Mouse (Mus musculus) intestine, postnatal 0 days (tissue): Measurements from ENCODE around the gene Jmy. TPM values are rescaled to one million over a fixed set of nuclear protein-coding genes. Genes with fewer than 3 reads are reported as not detected.

Source experiments
- ATAC-seq: fragments of 200-750 bp; cut with Nextera tagmentation; 2 replicates; pipeline ENCODE4 v1.8.0; 2017; ENCODE audit warnings: mild to moderate bottlenecking, moderate TSS enrichment, moderate library complexity
- H3K27ac ChIP-seq: fragments of 300-500 bp; sonication (generic); 2 replicates; pipeline ENCODE4 v1.5.1; 2014; ENCODE audit warnings: mild to moderate bottlenecking, low read depth, low read length, moderate library complexity
- H3K27me3 ChIP-seq: fragments of 300-500 bp; sonication (generic); replicated peaks from 2 replicates; pipeline ENCODE4 v1.6.1; 2014; ENCODE audit warnings: low read length, mixed read lengths; ENCODE audit not compliant: control insufficient read depth, insufficient read depth
- H3K36me3 ChIP-seq: fragments of 300-500 bp; sonication (generic); 2 replicates; pipeline ENCODE4 v1.6.1; 2014; ENCODE audit warnings: mild to moderate bottlenecking, moderate library complexity; ENCODE audit not compliant: control insufficient read depth, insufficient read depth
- H3K4me1 ChIP-seq: fragments of 300-500 bp; sonication (generic); replicated peaks from 2 replicates; pipeline ENCODE4 v1.6.1; 2014; ENCODE audit warnings: antibody characterized with exemption, low read length, mixed read lengths; ENCODE audit not compliant: control insufficient read depth, insufficient read depth
- H3K4me2 ChIP-seq: fragments of 300-500 bp; sonication (generic); replicated peaks from 2 replicates; pipeline ENCODE4 v1.6.1; 2014; ENCODE audit warnings: low read depth, mild to moderate bottlenecking, moderate library complexity
- H3K4me3 ChIP-seq: fragments of 300-500 bp; sonication (generic); 2 replicates; pipeline ENCODE4 v1.5.1; 2014; ENCODE audit warnings: low read depth, low read length
- H3K9ac ChIP-seq: fragments of 300-500 bp; sonication (generic); 2 replicates; pipeline ENCODE4 v1.6.1; 2014; ENCODE audit warnings: mild to moderate bottlenecking, low read depth, low read length
- H3K9me3 ChIP-seq: fragments of 300-500 bp; sonication (generic); 2 replicates; pipeline ENCODE4 v1.6.1; 2016; ENCODE audit warnings: mixed run types; ENCODE audit not compliant: control insufficient read depth
- CTCF ChIP-seq: sonication (generic); IDR thresholded peaks from 2 replicates; pipeline ENCODE4 v1.5.1; 2016; ENCODE audit warnings: low read depth, mild to moderate bottlenecking, control low read depth, antibody characterized with exemption, moderate library complexity
- WGBS: fragments of 180-500 bp; shearing (Covaris S2); extraction: QIAGEN DNeasy Blood & Tissue Kit; methylation state at CpG from one replicate; pipeline ENCODE4 v1.1.7; 2014; 5-methylcytosine and 5-hydroxymethylcytosine counted together
- polyA plus RNA-seq: library from polyadenylated mRNA; unstranded; fragments of >200 nt; fragmentation: Nextera tagmentation; extraction: Ambion mirVana; gene quantifications from 2 replicates; pipeline ENCODE4 v1.2.1, GENCODE M21; 2015

Gene Jmy
- polyA plus RNA-seq, 1 experiment from 2014 or later, result 3.3 TPM

- no peak overlapping the region for H3K9ac ChIP-seq
- no peak for ATAC-seq
- no peaks in the 10 kb centered on the region for H3K27me3 ChIP-seq
- H3K4me2 ChIP-seq, result no peak overlapping the region
- no peaks in the 10 kb centered on the region for H3K4me1 ChIP-seq
- no peak for TF ChIP-seq CTCF
- H3K4me3 ChIP-seq, result no peak overlapping the region
- no peak overlapping the region for H3K27ac ChIP-seq
- no peaks in the 10 kb centered on the region for H3K9me3 ChIP-seq
- no peaks in the 10 kb centered on the region for H3K36me3 ChIP-seq
- 75% methylated on average over 5 of the region's 5 CpGs for WGBS
These were observed 92.8 kb downstream of the Jmy start for GRCm38 (mm10) chr13:93406855-93407254.

GRCm38 (mm10) chr13:93401947-93402346 lies 97.7 kb downstream of the Jmy start:
- no peaks in the 10 kb centered on the region for H3K36me3 ChIP-seq
- H3K9ac ChIP-seq, result no peak overlapping the region
- H3K4me1 ChIP-seq, result no peaks in the 10 kb centered on the region
- H3K4me2 ChIP-seq, result no peak overlapping the region
- whole genome bisulfite sequencing, result 89% methylated on average over 7 of the region's 7 CpGs
- no peak overlapping the region for H3K4me3 ChIP-seq
- no peaks in the 10 kb centered on the region for H3K9me3 ChIP-seq
- ATAC-seq, result no peak
- no peak for TF ChIP-seq CTCF
- no peaks in the 10 kb centered on the region for H3K27me3 ChIP-seq
- no peak overlapping the region for H3K27ac ChIP-seq

- Histone ChIP-seq H3K27ac (no peak overlapping the region), H3K4me2 (no peak overlapping the region), H3K27me3 (no peaks in the 10 kb centered on the region), H3K36me3 (0 out of 2 replicates have a peak, but pooled peaks cover 6% of the 10 kb centered on the region), H3K4me3 (no peak overlapping the region), H3K4me1 (no peaks in the 10 kb centered on the region), H3K9me3 (no peaks in the 10 kb centered on the region), H3K9ac (no peak overlapping the region)
- TF ChIP-seq CTCF, result no peak
- ATAC-seq, result no peak
- WGBS, result 91% methylated on average over 5 of the region's 5 CpGs
These were observed 99.8 kb downstream of the Jmy start for GRCm38 (mm10) chr13:93399710-93400216.

GRCm38 (mm10) chr13:93389242-93389625 lies 110.4 kb downstream of the Jmy start:
- Histone ChIP-seq H3K4me1 (0 out of 2 replicates have a peak, but pooled peaks cover 3% of the 10 kb centered on the region), H3K4me2 (no peak overlapping the region)

GRCm38 (mm10) chr13:93388594-93389241 lies 110.9 kb downstream of the Jmy start:
- no peak for ATAC-seq

More at GRCm38 (mm10) chr13:93389242-93389625, 110.4 kb downstream of the Jmy start:
- Histone ChIP-seq H3K27me3 (no peaks in the 10 kb centered on the region), H3K4me3 (no peak overlapping the region), H3K9ac (no peak overlapping the region), H3K36me3 (0 out of 2 replicates have a peak, but pooled peaks cover 5% of the 10 kb centered on the region), H3K9me3 (no peaks in the 10 kb centered on the region), H3K27ac (no peak overlapping the region)
- no peak for ATAC-seq
- WGBS, result 63% methylated on average over 2 of the region's 2 CpGs
- TF ChIP-seq CTCF, result no peak

GRCm38 (mm10) chr13:93387440-93387839 lies 112.2 kb downstream of the Jmy start:
- H3K9ac ChIP-seq, result no peak overlapping the region
- TF ChIP-seq CTCF, result no peak
- no peak overlapping the region for H3K4me2 ChIP-seq
- H3K4me3 ChIP-seq, result no peak overlapping the region
- WGBS, result 92% methylated on average over 5 of the region's 5 CpGs
- H3K9me3 ChIP-seq, result no peaks in the 10 kb centered on the region
- H3K27ac ChIP-seq, result no peak overlapping the region
- H3K36me3 ChIP-seq, result 0 out of 2 replicates have a peak, but pooled peaks cover 5% of the 10 kb centered on the region
- no peaks in the 10 kb centered on the region for H3K27me3 ChIP-seq
- ATAC-seq, result no peak
- H3K4me1 ChIP-seq, result 0 out of 2 replicates have a peak, but pooled peaks cover 3% of the 10 kb centered on the region

More at GRCm38 (mm10) chr13:93388594-93389241, 110.9 kb downstream of the Jmy start:
- 0 out of 2 replicates have a peak, but pooled peaks cover 3% of the 10 kb centered on the region for H3K4me1 ChIP-seq
- no peak overlapping the region for H3K9ac ChIP-seq
- WGBS, result 52% methylated on average over 7 of the region's 7 CpGs
- no peak overlapping the region for H3K4me3 ChIP-seq
- no peak overlapping the region for H3K27ac ChIP-seq
- H3K4me2 ChIP-seq, result no peak overlapping the region
- 0 out of 2 replicates have a peak, but pooled peaks cover 5% of the 10 kb centered on the region for H3K36me3 ChIP-seq
- no peak for TF ChIP-seq CTCF
- no peaks in the 10 kb centered on the region for H3K9me3 ChIP-seq
- no peaks in the 10 kb centered on the region for H3K27me3 ChIP-seq
